Mouse (Mus musculus): ENCODE results near the gene Pnkp.

The Pnkp gene

GRCm38 (mm10) chr7:44826771-44827170, 30.2 kb upstream of the Pnkp start:
- DNase-seq (ENCODE audit: low spot score in 2 of 2), result no peak

GRCm38 (mm10) chr7:44828706-44829105, 28.2 kb upstream of the Pnkp start:
- no peak for DNase-seq (ENCODE audit: low spot score in 2 of 2)

DNA sequence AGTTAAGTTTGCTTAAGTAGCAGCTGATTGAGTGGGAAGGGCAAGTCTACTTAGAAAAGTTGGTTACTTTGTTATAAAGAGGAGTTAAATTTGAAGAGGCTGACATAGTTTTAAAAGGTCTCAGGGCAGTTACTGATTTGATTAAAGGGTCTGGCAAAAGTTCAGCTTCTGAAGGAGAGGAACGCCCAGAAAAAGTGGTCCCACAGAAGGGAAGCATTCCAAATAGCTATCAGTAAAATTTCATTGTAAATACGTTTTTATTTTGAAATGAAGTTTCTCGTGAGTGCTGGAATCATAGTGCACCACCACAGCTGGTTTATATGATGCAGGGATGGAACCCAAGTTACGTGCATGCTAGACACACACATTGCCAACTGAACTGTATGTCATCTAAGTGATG, 24.2 kb upstream of the Pnkp start:
- no peak for DNase-seq (ENCODE audit: low spot score in 2 of 2)

DNA sequence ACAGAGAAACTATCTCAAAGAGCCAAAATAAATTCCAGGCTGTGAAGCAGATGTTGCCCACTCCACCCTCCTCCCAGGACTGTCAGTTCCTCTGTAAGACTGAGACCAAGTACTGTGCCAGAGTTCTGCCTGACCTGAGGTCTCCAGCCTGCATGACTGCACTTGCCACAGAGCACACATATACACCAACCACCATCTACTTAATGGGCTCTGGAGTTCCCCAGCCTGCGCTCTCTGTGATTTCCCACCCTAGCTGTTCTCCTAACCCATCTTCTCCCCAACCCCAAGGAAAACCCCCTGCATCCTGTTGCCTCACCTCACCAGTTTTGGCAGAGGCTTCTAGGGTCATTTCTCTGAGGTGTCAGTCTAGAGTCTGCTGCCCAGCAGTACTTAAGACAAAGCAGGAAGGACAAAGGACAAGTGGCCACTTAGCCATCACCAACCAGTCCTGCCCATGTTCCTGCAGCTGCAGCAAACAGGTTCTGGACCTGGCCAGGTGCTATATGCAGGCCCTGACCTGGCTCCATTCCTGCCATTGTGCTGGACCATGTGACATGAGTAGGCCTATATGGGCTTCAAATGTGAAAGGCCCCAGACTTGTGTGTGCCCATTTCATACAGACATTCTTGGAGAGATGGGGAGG, 21.4 kb upstream of the Pnkp start:
- DNase-seq (ENCODE audit: low spot score in 2 of 2), result no peak

DNA sequence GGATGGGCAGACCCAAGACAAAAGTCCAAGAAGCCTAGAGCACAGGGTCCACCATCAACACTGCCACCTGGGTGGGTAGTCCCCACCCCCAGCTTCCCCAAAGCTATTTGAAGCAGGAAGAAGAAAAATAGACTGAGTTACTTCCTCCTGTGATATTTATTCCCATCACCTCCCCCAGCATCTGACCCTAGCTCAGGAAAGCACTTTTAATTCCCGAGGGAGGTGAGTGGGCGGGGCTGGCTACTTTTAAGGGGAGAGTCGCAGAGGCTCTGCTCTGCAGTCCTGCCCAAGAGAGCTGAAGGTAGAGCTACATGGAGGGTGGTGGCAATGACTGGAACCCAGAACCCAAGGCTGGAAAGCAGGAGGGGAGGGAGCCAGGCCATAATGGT, 20.9 kb upstream of the Pnkp start:
- DNase-seq (ENCODE audit: low spot score in 2 of 2), result no peak

- DNase-seq (ENCODE audit: low spot score in 2 of 2), result no peak
These were observed 20.4 kb upstream of the Pnkp start for GRCm38 (mm10) chr7:44836423-44837053.

GRCm38 (mm10) chr7:44838073-44838472, 18.9 kb upstream of the Pnkp start:
- DNase-seq (ENCODE audit: low spot score in 2 of 2), result no peak

GRCm38 (mm10) chr7:44839171-44839490, 17.8 kb upstream of the Pnkp start:
- DNase-seq (ENCODE audit: low spot score in 2 of 2), result no peak

DNA sequence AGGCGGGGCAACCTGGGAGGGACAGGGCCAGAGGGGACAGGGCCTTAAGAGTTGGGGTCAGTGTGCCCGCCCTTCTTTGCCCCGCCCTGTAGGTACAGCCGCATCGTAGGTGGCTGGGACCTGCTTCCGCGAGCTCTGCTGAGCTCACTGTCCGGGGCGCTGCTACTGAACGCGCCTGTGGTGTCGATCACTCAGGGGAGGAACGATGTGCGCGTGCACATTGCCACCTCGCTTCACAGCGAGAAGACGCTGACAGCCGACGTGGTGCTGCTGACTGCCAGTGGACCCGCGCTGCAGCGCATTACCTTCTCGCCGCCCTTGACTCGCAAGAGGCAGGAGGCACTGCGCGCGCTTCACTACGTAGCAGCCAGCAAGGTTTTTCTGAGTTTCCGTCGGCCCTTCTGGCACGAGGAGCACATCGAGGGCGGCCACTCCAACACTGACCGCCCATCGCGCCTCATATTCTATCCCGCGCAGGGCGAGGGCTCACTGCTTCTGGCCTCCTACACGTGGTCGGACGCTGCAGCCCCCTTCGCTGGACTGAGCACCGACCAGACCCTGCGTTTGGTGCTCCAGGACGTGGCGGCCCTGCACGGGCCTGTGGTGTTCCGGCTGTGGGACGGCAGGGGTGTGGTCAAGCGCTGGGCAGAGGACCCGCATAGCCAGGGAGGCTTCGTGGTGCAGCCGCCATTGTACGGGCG, 17.3 kb upstream of the Pnkp start:
- DNase-seq (ENCODE audit: low spot score in 2 of 2), result no peak

GRCm38 (mm10) chr7:44840426-44840825, 16.5 kb upstream of the Pnkp start:
- no peak for DNase-seq (ENCODE audit: low spot score in 2 of 2)

DNA sequence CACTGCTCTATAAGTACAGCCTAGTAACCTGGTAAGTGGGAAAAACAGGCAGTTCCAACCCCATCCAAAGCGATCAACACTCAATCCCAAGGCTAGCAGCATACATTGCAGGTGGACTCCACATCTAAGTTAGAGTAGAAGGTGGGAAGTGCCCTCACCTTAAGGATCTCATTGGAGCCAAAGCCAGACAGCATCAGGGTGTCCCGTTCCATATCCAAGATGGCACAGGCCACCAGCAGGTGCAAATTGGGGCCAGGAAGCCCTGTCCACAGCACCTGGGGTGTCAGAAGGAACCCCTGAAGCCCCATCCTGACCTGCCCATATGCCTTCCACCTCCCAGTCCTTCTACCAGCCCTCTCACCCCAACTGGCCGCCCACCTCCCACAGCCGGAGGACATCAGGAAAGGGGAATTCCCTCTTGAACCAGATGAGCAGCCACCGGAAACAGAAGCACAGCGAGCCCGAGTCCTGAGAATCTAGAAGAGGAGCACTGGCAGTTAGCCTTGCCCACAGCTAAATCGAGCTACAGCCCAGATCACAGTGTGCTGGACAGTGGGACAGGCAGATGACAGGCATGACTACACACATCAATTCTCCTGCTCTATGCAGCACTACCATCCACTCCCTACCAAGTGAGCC, 15.0 kb upstream of the Pnkp start:
- no peak for DNase-seq (ENCODE audit: low spot score in 2 of 2)

DNA sequence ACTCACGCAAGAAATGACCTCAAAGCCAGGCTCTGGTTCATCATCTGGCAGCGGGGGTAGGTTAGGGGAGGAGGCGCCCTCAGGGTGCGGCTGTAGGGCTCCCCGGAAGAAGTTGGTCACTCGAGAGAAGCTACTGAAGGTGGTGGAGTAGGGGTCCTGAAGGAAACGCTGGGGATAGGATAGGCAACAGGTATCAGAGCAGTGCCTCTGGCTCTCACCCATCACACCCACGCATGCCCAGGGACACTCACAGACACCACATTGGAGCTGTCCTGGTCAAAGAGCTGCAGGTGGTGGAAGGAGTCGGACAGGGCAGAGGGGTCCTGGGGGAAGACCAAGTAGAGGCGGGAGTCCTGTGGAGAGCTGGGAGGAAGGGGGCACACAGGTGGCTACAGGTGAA, 11.9 kb upstream of the Pnkp start:
- no peak for DNase-seq (ENCODE audit: low spot score in 2 of 2)

- DNase-seq (ENCODE audit: low spot score in 2 of 2), result no peak
These were observed 10.1 kb upstream of the Pnkp start for GRCm38 (mm10) chr7:44846804-44847203.

- no peak for DNase-seq (ENCODE audit: low spot score in 2 of 2)
These were observed 9.2 kb upstream of the Pnkp start for GRCm38 (mm10) chr7:44847772-44848171.

- DNase-seq (ENCODE audit: low spot score in 2 of 2), result peak; percentile 97 to 99
These were observed 8.2 kb upstream of the Pnkp start, which contains the start of the genes Akt1s1 and Tbc1d17 for GRCm38 (mm10) chr7:44848561-44849415. TSS of gene Akt1s1 (plus strand) at chr7:44848991. TSS of gene Tbc1d17 (minus strand) at chr7:44849079.

GRCm38 (mm10) chr7:44849416-44850111, 7.4 kb upstream of the Pnkp start:
- DNase-seq (ENCODE audit: low spot score in 2 of 2), result peak; percentile 80 to 90

GRCm38 (mm10) chr7:44850146-44850545, 6.8 kb upstream of the Pnkp start:
- peak; percentile 51 to 70 for DNase-seq (ENCODE audit: low spot score in 2 of 2)

- no peak for DNase-seq (ENCODE audit: low spot score in 2 of 2)
These were observed 5.9 kb upstream of the Pnkp start for GRCm38 (mm10) chr7:44850789-44851624.

- no peak for DNase-seq (ENCODE audit: low spot score in 2 of 2)
These were observed 5.2 kb upstream of the Pnkp start for GRCm38 (mm10) chr7:44851625-44852234.

Data from urinary bladder, postnatal 36 days (tissue).